Mouse (Mus musculus) effector memory CD4-positive, alpha-beta T cell, adult 7 months (primary cell): ENCODE measurements around the gene Fam234a. TPM values are rescaled to one million over a fixed set of nuclear protein-coding genes. Genes with fewer than 3 reads are reported as not detected.

Experiments used
- polyA plus RNA-seq: library from polyadenylated mRNA; unstranded; fragments of 100-300 nt; shearing (Covaris generic); gene quantifications from one replicate; pipeline ENCODE4 v1.2.1, GENCODE M21; 2017

Fam234a gene
- 18.5 TPM for polyA plus RNA-seq

DNA sequence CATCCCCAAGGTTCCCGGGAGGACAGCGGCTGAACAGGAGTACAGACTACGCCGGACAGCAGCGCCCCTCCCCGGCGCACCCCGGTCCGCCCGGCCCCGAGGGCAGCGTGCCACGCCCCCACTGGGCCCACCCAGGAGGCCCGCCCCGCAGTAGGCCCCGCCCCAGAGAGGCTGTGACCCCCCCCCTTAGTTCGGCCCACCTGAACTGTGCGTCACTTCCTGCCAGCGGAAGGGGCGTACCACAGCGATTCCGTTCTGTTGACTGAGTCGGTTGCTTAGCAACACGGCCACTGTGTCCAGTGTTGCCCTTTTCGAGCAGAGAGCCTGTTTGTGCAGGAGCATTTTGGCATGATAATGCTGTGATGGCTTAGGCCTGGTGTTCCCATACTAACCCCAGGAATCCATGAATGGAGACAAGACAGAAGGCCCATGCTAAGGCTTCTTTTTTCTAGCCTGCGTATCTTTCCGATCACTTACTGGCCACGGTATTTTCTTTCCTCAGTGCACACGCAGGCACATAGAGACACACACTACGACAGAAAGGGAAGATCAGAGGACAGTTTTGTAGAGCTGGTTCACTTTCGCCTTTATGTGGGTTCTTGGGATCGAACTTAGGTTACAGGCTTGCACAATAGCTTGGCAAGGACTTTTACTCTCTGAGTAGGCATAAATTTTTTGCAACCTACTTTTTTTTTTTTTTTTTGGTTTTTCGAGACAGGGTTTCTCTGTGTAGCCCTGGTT lies at the start of gene Fam234a:
TSS of gene Fam234a (minus strand) at position 142 of the 741 bp plus-strand sequence.

DNA sequence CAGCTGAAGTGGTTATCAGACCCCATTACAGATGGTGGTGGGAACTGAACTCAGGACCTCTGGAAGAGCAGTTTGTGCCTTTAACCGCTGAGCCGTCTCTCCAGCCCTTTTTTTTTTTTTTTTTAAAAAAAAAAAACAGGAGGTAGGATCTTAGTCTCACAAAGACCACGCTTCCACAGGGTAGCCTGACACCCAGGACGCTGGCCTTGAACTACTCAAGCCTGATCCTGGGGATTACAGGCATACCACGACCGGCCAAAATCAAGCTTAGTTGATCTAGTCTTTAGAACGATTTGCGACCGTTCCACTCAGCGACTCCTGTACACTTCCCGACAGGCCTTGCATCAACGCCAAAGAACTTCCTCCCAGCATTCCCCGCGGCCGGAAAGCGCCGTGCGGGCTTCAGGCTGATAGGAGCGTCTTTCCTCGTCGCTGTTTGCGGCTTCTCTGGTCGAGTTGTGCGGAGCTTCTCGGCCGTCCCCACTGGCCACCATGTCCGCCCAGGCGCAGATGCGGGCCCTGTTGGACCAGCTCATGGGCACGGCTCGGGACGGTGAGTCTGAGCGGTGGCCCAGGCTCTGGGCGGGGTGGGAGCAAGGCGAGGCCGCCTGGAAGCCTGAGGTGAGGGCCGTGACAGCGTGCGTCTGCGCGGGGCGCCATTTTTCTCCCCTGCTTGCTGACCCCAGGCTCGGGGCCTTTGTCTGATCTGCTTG lies 8.7 kb upstream of the Fam234a start, which contains the start of gene Luc7l:
TSS of gene Luc7l (plus strand) at position 358 of the 713 bp plus-strand sequence.

DNA sequence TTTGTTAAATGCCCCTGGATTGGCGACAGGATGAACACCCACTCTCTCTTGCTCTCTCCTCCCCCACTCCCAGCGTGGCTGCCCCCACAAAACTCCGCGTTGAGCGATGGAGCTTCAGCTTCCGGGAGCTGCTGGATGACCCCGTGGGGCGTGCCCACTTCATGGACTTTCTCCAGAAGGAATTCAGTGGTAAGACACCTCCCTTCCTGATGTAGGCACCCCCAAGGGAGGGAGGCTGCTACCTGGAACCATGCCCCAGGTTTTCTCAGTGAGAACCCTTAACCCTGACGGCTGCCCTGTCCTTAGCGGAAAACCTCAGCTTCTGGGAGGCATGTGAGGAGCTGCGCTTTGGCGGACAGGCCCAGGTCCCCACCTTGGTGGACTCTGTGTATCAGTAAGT lies 36.4 kb downstream of the Fam234a start, which contains the start of gene Arhgdig:
TSS of gene Arhgdig (minus strand) at position 101 of the 400 bp plus-strand sequence.

DNA sequence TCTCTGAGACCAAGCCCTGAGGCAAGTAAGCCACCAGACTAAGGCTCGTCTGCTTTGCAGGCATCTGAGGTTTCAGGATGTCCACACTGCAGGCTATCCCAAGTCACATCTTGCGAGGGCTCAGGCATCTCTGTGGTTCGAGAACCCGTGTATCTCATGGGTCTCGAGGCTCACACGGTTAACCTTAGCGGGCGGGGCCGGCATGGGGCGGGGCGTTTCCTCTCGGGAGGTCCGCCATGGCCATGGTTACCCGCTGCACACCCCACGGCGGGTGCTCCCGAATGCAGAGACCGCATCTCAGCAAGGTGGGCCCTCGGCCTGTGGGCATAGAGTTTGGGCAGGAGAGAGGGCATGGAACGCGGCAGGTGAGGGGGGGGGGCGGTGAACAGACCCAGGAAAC lies 41.3 kb downstream of the Fam234a start, which contains the start of gene Rgs11:
TSS of gene Rgs11 (plus strand) at position 215 of the 400 bp plus-strand sequence.

DNA sequence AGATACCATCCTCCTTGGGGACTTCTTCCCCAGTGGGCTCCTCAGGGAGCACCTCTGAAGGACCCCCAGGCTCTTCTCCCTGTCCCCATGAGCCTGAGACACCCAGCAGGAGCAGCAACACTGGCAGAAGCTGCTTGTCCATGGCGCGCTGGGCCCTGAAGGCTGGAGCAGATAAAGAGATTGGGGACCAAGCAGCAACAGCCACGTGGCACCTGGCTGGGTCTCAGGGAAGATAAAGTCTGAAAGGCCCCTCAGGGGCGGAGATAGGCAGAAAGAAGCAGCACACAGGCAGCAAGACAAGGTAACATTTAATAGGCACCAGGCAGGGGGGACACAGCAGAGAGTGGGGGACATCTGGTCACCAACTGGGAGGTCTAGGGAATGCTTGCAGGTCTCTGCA lies 45.1 kb downstream of the Fam234a start, which contains the start of gene Pdia2:
TSS of gene Pdia2 (minus strand) at position 196 of the 400 bp plus-strand sequence.

Other genes with a start within 250 kb of the Fam234a start
- gene Rab11fip3, start 174.7 kb downstream of the Fam234a start, polyA plus RNA-seq: 19.7 TPM
- 19.8 TPM for gene Decr2, start 153.9 kb downstream of the Fam234a start, polyA plus RNA-seq
- gene Nme4, start 148.6 kb downstream of the Fam234a start, polyA plus RNA-seq: 19.5 TPM
- 37.8 TPM for gene Tmem8, start 130.9 kb downstream of the Fam234a start, polyA plus RNA-seq
- 36.0 TPM for gene Mrpl28, start 120.7 kb downstream of the Fam234a start, polyA plus RNA-seq
- gene Axin1, start 105.6 kb downstream of the Fam234a start, polyA plus RNA-seq: 106 TPM
- 1.5 TPM for gene Pdia2, start 45.2 kb downstream of the Fam234a start, polyA plus RNA-seq
- gene Rgs11, start 41.3 kb downstream of the Fam234a start, polyA plus RNA-seq: 16.9 TPM
- not detected for gene Arhgdig, start 36.5 kb downstream of the Fam234a start, polyA plus RNA-seq
- gene Luc7l, start 8.7 kb upstream of the Fam234a start, polyA plus RNA-seq: 138 TPM
- 0.10 TPM for gene Neurl1b, start 170.6 kb upstream of the Fam234a start, polyA plus RNA-seq